Mouse (Mus musculus): Measurements from ENCODE around the gene B3gnt3. TPM values are rescaled to one million over a fixed set of nuclear protein-coding genes. Genes with fewer than 3 reads are reported as not detected.
"Not testable (repeated sequence)": the region's sequence is repeated elsewhere in the genome, so short reads cannot be mapped to it uniquely, and the experiment has no call there.

Gene B3gnt3
- 1.3 TPM in 2 replicates for total RNA-seq (2017)

- ATAC-seq (replicated peaks in 1 of 2; ENCODE audit: insufficient read depth in 1 of 2, low FRiP score in 2 of 2, low TSS enrichment in 1 of 2, low read depth in 1 of 2, poor library complexity in 2 of 2, severe bottlenecking in 2 of 2) = peak; percentile 27 to 57; a peak in 2 of 4 replicates
Measured at GRCm38 (mm10) chr8:71701414-71702086, at the start of gene B3gnt3. B3gnt3 (minus strand) TSS chr8:71701789.

GRCm38 (mm10) chr8:71749321-71750075 lies 47.9 kb upstream of the B3gnt3 start:
- not testable (repeated sequence) for ATAC-seq (replicated peaks in 1 of 2; ENCODE audit: insufficient read depth in 1 of 2, low FRiP score in 2 of 2, low TSS enrichment in 1 of 2, low read depth in 1 of 2, poor library complexity in 2 of 2, severe bottlenecking in 2 of 2)

- peak; percentile 65 to 69 for ATAC-seq (replicated peaks in 1 of 2; ENCODE audit: insufficient read depth in 1 of 2, low FRiP score in 2 of 2, low TSS enrichment in 1 of 2, low read depth in 1 of 2, poor library complexity in 2 of 2, severe bottlenecking in 2 of 2)
Measured at GRCm38 (mm10) chr8:71747082-71747481, 45.5 kb upstream of the B3gnt3 start.

GRCm38 (mm10) chr8:71745322-71745721 lies 43.7 kb upstream of the B3gnt3 start:
- no peak for ATAC-seq (replicated peaks in 1 of 2; ENCODE audit: insufficient read depth in 1 of 2, low FRiP score in 2 of 2, low TSS enrichment in 1 of 2, low read depth in 1 of 2, poor library complexity in 2 of 2, severe bottlenecking in 2 of 2)

GRCm38 (mm10) chr8:71742783-71743182 lies 41.2 kb upstream of the B3gnt3 start:
- ATAC-seq (replicated peaks in 1 of 2; ENCODE audit: insufficient read depth in 1 of 2, low FRiP score in 2 of 2, low TSS enrichment in 1 of 2, low read depth in 1 of 2, poor library complexity in 2 of 2, severe bottlenecking in 2 of 2) = no peak

- no peak for ATAC-seq (replicated peaks in 1 of 2; ENCODE audit: insufficient read depth in 1 of 2, low FRiP score in 2 of 2, low TSS enrichment in 1 of 2, low read depth in 1 of 2, poor library complexity in 2 of 2, severe bottlenecking in 2 of 2)
Measured at GRCm38 (mm10) chr8:71741687-71742114, 40.1 kb upstream of the B3gnt3 start.

GRCm38 (mm10) chr8:71741226-71741625 lies 39.6 kb upstream of the B3gnt3 start:
- no peak for ATAC-seq (replicated peaks in 1 of 2; ENCODE audit: insufficient read depth in 1 of 2, low FRiP score in 2 of 2, low TSS enrichment in 1 of 2, low read depth in 1 of 2, poor library complexity in 2 of 2, severe bottlenecking in 2 of 2)

- not testable (repeated sequence) for ATAC-seq (replicated peaks in 1 of 2; ENCODE audit: insufficient read depth in 1 of 2, low FRiP score in 2 of 2, low TSS enrichment in 1 of 2, low read depth in 1 of 2, poor library complexity in 2 of 2, severe bottlenecking in 2 of 2)
Measured at GRCm38 (mm10) chr8:71738316-71738715, 36.7 kb upstream of the B3gnt3 start.

- peak; percentile 74 to 75 for ATAC-seq (replicated peaks in 1 of 2; ENCODE audit: insufficient read depth in 1 of 2, low FRiP score in 2 of 2, low TSS enrichment in 1 of 2, low read depth in 1 of 2, poor library complexity in 2 of 2, severe bottlenecking in 2 of 2)
Measured at GRCm38 (mm10) chr8:71731652-71732230, 30.2 kb upstream of the B3gnt3 start.

GRCm38 (mm10) chr8:71728826-71729620 lies 27.4 kb upstream of the B3gnt3 start:
- ATAC-seq (replicated peaks in 1 of 2; ENCODE audit: insufficient read depth in 1 of 2, low FRiP score in 2 of 2, low TSS enrichment in 1 of 2, low read depth in 1 of 2, poor library complexity in 2 of 2, severe bottlenecking in 2 of 2) = peak; percentile 56 to 63; a peak in 3 of 4 replicates

GRCm38 (mm10) chr8:71728240-71728785 lies 26.7 kb upstream of the B3gnt3 start:
- peak in 1 of 2 experiments; percentile 18; a peak in 1 of 4 replicates for ATAC-seq (replicated peaks in 1 of 2; ENCODE audit: insufficient read depth in 1 of 2, low FRiP score in 2 of 2, low TSS enrichment in 1 of 2, low read depth in 1 of 2, poor library complexity in 2 of 2, severe bottlenecking in 2 of 2)

GRCm38 (mm10) chr8:71725122-71725924 lies 23.7 kb upstream of the B3gnt3 start, which contains the start of gene Fcho1:
Fcho1 (minus strand) TSS chr8:71725716.
- ATAC-seq (replicated peaks in 1 of 2; ENCODE audit: insufficient read depth in 1 of 2, low FRiP score in 2 of 2, low TSS enrichment in 1 of 2, low read depth in 1 of 2, poor library complexity in 2 of 2, severe bottlenecking in 2 of 2) = peak; percentile 53 to 56

GRCm38 (mm10) chr8:71724389-71724788 lies 22.8 kb upstream of the B3gnt3 start:
- no peak for ATAC-seq (replicated peaks in 1 of 2; ENCODE audit: insufficient read depth in 1 of 2, low FRiP score in 2 of 2, low TSS enrichment in 1 of 2, low read depth in 1 of 2, poor library complexity in 2 of 2, severe bottlenecking in 2 of 2)

- ATAC-seq (replicated peaks in 1 of 2; ENCODE audit: insufficient read depth in 1 of 2, low FRiP score in 2 of 2, low TSS enrichment in 1 of 2, low read depth in 1 of 2, poor library complexity in 2 of 2, severe bottlenecking in 2 of 2) = peak; percentile 78 to 81
Measured at GRCm38 (mm10) chr8:71723047-71723551, 21.5 kb upstream of the B3gnt3 start.

- ATAC-seq (replicated peaks in 1 of 2; ENCODE audit: insufficient read depth in 1 of 2, low FRiP score in 2 of 2, low TSS enrichment in 1 of 2, low read depth in 1 of 2, poor library complexity in 2 of 2, severe bottlenecking in 2 of 2) = no peak
Measured at GRCm38 (mm10) chr8:71719928-71720457, 18.4 kb upstream of the B3gnt3 start.

GRCm38 (mm10) chr8:71719218-71719617 lies 17.6 kb upstream of the B3gnt3 start:
- ATAC-seq (replicated peaks in 1 of 2; ENCODE audit: insufficient read depth in 1 of 2, low FRiP score in 2 of 2, low TSS enrichment in 1 of 2, low read depth in 1 of 2, poor library complexity in 2 of 2, severe bottlenecking in 2 of 2) = peak in 1 of 2 experiments; percentile 13; a peak in 2 of 4 replicates
